Mouse (Mus musculus) ovary, postnatal 36 days (tissue): ENCODE results near the gene Galc.
"Not testable (repeated sequence)": the region's sequence is repeated elsewhere in the genome, so short reads cannot be mapped to it uniquely, and the experiment has no call there.

Experiments used
- DNase-seq: peaks from one replicate; pipeline ENCODE4 v3.0.0; 2022; ENCODE audit warnings: low spot score, mixed read lengths

Galc gene

DNA sequence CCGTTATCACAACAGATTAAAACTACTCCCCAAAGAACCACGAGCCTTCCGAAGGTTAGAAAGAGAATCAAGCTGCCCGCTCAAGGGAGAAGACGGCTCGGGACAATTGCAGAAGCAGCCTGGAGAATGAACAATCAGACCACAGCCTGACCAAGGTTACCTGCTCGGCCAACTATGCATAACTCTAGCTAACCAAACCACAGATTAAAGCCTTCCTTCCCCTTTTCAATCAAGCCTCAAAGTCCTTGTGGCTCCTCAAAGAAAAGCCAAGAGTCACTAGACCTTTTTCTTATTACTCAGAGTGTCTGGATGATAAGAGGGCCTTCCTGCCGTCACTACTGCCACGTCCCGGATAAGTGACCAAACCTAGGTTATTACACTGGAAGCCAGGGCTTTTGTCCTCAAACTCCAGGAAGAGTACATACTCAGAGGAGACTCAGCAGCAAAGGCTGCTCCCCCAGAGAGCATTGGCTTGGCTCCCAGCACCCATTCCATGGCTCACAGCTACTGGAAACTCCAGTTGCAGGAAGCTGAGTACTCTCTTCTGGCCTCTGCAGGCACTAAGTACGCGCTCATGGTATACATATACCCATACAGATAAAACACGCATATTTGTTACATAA is 3.8 kb downstream of the Galc start:
- peak; percentile 19 for DNase-seq

DNA sequence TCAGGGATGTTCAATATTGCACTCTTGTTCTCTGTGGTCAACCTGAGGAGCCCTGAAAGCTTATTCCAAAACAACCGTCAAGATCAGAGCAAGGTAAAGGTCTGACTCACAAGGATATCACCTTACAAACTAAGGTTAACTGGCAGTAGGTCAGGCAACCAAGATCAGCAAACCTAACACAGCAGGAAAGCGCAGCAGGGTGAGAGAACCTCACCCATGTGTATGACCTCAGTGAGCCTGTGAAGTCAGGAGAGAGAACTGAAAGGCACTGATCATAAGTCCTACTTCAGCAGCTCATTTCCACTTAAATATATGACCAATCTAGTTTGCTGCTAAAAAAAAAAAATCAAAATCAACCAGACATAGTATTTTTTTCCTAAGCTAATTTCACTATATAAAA is 6.8 kb downstream of the Galc start:
- no peak for DNase-seq

DNA sequence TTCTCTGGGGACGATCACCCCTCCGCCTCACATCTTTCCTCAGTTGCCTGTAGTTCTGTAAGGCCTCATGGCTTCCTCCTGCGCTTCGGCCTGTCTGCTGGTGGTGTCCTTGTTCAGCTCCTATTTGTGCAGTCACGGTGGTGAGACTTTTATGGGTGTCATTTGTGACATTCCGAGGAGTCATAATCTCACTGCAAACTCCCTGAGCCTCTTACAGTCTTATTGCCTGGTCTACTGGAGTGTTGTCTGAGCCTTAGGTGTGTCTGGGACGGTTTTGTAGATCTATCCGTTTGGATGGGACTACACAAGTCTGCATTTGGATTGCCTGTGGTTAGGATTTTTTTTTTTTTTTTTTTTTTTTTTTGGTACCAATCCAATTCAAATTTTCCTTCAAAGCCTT is 8.9 kb downstream of the Galc start:
- no peak for DNase-seq

DNA sequence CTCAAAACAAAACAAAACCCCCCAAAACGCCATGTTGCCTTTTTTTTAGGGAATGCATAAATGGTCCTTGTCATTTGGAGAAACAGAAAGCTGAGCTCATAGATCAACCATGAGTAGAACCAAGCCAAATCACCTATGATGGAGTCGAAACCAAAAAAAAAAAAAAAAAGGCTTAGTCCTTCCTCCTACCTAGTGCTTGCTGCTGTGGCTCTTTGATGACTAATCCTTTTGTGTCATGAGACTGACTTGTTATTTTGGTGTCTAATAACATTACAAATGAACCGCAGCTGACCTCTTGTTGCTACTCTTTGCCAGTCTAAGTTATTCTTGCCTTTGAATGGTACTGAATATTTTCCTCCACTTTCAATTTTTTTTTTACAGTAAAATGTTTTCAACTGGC is 9.6 kb downstream of the Galc start:
- no peak for DNase-seq

DNA sequence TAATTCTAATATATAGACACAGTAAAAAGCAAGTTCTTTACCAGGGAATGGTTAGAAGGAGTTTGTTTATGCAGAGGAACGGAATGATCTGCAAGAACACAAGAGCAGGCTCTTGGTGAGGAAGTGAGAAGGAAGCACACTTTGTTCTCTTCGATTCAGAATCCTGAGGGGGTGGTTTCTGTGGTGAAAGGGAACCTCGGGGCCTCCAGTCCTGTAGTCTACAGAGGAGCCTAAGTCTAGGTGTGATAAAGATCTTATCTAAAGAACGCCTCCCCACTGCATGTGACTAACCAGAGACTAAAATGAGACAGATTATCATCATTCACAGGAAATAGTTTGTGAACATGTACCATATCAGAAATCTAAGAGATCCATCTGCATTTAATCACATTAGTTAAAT is 12.4 kb downstream of the Galc start:
- DNase-seq = no peak

DNA sequence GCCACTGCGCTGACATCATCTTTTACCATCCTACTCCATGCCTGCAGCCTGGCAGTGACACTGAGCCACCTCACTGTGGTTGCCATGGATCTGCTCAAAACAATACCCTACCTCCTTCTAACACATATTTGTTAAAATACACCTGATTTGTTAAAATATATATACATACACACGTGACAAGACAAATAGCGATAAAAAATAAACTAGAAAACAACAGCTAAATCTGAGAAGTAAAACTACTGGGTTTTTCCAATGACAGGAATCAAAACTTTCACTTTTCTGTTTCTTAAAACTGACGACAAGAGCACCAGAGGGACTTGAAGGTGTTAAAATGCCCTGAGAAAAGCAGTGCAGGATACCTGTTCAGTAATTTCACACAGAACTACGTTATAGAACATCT is 14.4 kb downstream of the Galc start:
- DNase-seq = no peak

DNA sequence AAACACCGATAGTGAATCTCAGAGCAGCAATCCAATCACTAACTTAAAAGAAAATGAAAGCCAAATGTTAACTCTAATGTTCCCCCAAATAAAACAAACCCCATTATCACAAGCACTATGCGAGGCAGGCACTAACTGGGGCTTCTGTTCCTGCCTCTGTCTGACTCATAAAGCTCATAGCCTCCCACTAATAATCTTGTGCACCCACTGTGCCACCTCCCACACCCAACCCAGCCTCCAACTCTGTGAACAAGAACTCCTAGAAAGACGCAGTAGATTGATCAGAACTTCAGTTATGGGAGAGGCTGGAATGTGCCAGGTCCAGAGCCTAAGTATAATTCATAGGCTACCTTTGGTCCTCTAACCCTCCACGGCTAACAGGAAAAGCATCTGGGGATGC is 15.1 kb downstream of the Galc start:
- no peak for DNase-seq

DNA sequence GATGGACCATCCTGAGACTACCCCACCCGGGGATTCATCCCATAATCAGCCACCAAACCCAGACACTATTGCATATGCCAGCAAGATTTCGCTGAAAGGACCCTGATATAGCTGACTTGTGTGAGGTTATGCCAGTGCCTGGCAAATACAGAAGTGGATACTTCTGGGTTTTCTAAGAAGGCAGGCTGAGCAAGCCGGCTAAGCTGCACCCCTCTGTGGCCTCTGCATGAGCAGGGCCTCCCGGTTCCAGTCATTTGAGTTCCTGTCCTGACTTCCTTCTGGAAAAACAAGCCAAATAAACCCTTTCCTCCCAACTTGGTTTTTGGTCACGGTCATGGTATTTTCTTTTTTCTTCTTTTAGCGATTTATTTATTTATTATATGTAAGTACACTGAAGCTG is 20.8 kb downstream of the Galc start:
- not testable (repeated sequence) for DNase-seq

DNA sequence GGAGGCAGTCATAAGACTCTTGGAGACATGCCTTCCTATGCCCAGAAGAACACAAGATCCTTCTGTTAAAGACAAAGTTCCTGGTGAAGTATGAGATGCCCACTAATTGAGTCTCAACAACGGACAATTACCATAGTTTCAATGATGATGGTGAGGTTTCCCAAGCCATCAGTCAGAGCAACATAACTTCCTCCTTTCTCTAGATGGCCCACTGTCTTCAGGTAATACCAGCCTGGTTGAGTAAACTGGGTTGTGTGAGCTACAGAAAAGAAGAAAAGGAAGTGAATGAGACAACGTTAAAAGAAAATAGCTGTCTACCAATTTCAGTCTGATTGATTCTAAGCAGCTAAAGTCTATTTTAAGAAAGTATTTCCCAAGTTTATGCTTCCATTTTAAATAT is 32.2 kb downstream of the Galc start:
- no peak for DNase-seq

DNA sequence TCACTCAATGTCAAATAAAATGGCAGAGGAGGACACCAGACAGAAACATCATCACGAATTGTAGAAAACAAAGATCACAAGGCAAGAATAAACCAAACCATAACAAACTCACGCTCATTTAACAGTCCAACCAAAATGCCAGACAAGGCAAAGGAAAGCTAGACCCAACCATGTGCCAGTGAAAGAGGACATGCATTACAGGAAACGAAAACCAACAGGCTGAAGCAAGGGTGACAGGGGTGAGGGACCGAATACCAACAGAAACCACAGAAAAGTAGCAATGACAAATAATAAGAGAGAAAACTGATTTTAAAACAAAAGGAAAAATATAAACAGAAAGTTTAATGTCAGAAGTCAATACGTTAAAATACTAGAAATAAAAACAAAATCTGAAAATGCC is 36.0 kb downstream of the Galc start:
- DNase-seq = no peak

DNA sequence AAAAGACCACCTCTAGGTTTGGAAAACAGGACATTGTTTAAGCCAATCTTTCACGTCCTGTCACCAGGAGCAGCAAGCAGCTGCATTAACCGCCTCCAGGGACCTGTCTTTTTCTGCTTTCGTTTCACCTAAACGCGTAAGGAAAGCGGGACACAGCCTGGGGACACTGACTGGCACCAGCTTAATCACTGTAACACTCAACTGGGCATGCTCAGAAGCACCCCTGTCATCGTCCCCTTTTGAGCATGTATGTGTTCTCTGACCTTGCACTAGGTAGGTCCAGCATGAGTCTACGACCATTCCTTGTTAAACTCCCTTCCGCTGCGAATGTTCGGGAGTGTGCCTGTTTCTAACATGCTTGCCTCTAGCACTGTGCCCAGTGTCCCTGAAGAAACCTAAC is 42.8 kb downstream of the Galc start:
- no peak for DNase-seq

DNA sequence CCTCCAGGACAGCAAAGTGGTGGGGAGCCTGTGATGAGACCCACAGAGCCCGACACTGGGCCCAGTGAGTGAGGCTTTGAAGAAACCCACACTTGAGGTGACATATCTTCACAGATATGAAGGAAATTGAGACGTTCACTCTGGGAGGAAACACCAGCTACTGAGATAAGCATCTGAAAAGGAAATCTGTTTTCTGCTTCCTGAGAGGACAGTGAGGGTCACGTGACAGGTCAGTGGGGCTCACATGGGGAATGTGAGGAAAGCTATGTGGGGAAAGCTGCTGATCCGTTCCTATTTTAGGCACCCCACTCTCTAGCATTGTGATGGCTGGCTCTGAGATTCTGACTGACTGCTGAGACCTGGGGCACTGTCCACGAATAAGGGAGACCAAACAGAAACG is 43.7 kb downstream of the Galc start:
- no peak for DNase-seq

DNA sequence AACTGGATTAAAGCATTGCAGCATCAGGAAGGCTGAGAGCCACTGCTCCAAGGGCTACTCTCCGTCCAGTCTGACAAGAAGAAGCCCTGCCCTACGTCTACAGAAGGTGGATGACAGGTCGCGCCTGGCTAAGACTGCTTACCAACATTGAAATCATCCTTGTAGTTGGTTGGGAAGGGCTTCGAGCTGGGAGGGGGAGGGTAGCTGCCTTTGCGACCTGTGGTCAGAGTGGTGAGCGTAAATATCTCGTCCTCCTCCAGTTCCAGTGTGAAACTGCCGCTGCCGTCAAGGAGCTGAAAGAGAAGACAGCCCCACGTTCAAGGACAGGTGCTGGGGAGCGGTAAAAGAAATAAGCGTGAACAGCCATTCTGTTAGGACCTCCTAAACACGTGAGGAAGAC is 45.1 kb downstream of the Galc start:
- no peak for DNase-seq

DNA sequence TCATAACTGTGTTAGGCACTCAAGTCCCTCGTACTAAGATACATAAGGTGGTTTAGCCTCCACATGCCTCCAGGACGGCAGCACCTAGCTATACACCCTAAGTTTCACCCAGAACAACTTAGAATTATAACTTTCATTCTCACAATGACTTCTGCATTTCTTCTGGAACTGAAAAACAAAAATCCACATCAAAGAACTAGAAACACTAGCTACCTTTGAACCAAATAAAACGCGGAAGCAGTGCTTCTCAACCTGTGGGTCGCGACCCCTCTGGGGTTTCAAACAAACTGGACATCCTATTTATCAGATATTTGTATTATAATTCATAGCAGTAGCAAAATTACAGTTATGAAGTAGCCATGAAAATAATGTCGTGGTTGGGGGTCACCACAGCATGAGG is 45.5 kb downstream of the Galc start:
- DNase-seq = no peak

DNA sequence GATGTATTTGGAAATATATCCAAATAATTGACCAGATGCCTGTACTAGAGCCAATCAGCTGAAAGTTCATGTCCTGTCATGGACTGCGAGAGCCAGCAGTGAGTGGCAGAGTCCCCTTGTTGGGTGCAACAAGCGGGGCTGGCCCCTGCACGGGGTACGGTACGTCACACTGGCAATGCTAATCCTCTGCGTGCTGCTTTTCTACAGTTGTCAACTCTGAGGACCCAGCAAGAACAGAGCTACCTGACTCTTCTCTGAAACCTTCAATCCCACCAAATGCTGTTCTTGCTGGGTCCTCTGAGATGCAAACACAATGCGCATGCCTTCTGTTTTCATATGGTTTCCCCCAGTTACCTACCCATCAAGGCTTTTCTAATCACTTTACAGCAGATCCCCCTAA is 45.9 kb downstream of the Galc start:
- DNase-seq = no peak

DNA sequence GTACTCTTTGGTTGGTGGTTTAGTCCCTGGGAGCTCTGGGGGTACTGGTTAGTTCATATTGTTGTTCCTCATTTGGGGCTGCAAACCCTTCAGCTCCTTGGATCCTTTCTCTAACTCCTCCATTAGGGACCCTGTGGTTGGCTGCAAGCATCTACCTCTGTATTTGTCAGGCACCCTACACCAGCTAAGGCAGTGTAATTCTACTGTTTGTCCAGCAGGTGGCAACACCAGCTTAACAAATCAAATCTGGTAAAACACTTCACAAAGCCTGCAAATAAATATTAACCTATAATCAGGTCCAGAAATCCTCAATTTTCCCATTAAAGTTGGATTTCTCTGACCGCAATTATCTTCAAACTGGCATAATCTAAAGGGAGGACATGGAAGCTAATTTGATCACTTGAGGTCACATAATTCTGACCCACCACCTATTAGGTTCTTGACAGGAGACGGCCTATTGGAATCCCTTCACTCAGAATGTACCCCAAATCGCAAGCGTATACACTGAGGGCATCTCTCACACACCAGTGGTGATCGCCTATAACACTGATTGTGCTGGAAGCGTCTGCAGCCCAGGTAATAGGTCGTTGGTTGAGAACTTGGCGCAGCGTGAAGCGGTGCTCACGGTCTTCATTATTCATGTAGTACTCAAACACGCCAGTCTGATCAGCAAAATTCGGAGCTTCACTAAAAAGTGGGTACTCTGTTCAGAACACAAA is 46.6 kb downstream of the Galc start:
- no peak for DNase-seq

DNA sequence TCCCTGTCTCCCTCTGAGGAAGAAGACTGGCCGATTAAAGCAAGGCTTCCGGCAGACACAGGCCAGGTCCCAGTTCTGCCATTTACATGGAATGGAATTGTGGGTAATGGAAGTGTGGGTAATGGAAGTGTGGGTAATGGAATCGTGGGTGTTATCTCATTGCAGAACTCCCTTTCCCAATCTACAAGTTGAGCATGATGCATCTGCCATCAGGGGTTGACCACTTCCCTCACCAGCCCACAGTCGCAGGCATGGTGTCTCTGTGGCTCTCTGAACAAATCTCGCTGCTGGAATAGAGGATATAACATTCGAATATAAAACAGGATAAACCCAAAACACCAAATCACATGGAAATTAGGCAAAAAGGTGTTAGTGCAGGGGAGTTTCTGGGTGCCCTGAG is 48.8 kb downstream of the Galc start:
- DNase-seq = no peak

DNA sequence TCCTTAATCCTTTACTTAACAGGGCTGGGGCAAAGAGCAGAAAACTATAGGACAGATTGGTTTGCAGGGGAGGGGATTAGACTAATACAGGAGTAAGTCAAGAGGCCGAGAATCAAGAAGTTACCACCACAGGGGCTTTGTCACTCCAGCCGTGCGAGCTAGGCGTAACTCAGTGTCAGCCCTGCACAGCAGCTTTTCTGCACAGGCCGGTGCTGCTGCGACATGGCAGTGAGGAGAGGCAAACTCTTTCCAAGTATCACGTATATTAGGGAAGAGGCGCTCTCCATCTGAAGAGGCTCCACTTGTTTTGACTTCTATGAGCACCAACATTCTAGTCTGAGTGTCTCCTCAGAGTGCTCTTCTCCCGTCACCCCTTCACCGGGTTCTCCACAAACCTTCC is 51.2 kb downstream of the Galc start:
- DNase-seq = no peak

DNA sequence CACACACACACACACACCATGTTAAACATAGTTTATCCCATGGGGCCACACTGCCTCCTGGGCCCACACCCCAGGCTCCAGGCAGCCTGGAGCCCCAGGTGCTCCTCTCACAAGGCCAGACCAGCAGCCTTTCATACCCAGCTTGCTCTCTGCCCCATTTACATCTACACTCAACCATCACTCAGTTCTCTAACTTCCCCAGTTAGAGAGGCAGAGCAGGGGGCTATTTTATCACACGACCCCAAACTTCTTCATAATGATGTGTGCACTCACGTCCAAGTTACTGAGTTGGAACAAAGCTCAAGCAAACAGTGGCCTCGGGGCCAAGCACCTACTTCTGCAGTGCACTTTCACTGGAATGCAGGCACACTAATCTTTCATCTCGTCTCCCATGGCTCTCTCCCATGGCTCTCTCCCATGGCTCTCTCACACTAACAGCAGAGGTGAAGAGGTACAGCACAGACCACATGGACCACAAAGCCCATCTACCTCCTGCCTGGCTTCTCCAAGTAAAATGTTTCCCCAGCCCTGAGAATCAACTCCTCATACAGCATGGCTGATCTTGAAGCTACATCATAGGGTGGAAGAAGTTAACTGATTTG is 53.7 kb downstream of the Galc start:
- no peak for DNase-seq

DNA sequence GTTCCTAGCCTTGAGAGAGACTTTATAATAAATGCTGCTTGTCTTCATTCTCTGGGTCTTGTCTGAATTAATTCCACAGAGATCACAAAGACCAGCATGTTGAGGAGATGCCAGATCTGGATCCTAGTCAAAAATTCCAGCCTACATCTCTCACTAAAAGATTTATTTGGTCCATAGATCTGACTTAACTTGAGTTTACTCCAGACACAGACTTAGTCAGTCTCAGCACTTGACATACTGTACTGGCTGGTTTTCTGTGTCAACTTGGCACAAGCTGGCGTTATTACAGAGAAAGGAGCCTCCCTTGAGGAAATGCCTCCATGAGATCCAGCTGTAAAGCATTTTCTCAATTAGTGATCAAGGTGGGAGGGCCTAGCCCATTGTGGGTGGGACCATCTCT is 61.9 kb downstream of the Galc start:
- no peak for DNase-seq

DNA sequence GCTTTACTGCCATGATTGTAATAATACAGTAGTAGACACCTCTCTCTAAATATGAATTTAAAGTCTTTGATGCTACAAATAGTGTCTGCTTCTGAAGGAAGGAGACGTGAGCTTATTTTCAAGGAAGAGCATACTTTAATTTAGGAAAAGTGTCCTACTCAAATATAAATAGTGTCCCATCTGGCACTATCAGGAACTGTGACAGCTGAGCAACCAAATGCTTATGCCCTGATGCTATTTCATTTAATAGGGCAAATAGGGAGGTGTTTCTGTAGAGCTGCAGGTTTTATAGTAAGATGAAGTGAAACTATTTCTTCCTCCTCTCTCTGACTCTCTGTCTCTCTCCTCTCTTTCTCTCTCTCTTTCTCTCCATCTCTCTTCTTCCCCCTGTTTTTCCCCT is 69.1 kb downstream of the Galc start:
- DNase-seq = no peak

DNA sequence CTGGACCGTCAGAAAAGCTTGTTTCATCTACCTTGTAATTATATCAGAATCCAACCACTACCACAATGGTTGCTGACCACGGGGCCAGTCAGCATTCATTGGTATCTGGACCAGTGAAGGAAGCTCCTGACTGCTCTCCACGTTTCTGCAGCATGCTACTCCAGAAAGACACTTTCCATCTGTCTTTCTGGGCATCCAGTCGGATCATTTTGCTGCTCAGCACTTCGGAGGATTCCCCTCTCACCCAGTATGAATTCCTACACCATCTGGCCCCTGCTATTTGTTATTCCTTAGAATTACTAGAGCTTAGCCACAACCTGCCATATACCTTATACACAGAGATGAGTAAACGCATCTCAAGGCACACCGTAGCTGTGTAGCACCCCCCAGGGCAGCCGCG is 70.2 kb downstream of the Galc start:
- DNase-seq = no peak

DNA sequence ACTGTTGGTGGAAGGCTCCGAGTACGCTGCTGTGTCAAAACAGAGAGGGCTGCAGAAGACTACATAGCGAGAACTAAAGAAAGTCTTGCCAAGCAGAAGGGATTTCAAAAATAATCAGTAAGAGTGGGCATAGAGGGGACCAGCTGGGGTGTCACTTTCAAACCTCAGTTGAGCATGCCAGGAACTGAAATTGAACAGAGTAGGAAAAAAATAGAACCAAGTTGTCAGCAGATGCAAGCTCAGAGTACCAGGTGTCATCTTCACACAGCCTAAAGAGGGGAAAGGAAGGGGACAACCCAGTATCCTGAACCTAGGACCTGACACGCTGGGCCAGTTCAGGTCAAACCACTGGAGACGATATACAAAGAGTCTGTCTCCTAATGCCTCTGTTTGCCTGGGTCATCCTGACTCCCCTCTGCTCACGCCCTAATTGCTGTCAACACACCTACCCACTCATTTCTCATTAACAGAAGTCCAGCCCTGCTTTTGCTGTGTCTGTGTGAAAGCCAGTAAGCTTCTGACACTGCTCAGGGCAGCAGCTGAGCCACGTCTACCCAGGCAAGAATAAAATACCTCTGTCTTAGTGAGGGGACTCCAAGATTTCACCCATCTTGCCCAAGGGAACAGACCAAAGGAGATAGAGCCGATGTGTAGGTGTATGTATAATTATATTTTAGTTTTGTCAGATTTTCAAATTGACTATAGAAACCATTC is 71.9 kb downstream of the Galc start:
- DNase-seq = no peak
